Mouse (Mus musculus) limb, embryonic 14.5 days (tissue): ENCODE measurements around the gene Gm36210. TPM values are rescaled to one million over a fixed set of nuclear protein-coding genes. Genes with fewer than 3 reads are reported as not detected.

ENCODE experiments used
- ATAC-seq: fragments of 200-750 bp; cut with Nextera tagmentation; 2 replicates; pipeline ENCODE4 v1.8.0; 2017; ENCODE audit warnings: low read depth, moderate number of reproducible peaks, moderate TSS enrichment; ENCODE audit not compliant: low FRiP score
- DNase-seq: peaks from one replicate; pipeline ENCODE4 v3.0.0-alpha.2; 2015; ENCODE audit warnings: low spot score
- H3K27ac ChIP-seq: fragments of 300-500 bp; sonication (generic); replicated peaks from 2 replicates; pipeline ENCODE4 v1.5.1; 2014; ENCODE audit warnings: low read depth, mild to moderate bottlenecking, low read length, moderate library complexity, mixed read lengths
- H3K27me3 ChIP-seq: fragments of 300-500 bp; sonication (generic); 2 replicates; pipeline ENCODE4 v1.6.1; 2014; ENCODE audit warnings: low read length, mixed read lengths; ENCODE audit not compliant: control insufficient read depth, insufficient read depth
- H3K36me3 ChIP-seq: fragments of 300-500 bp; sonication (generic); 2 replicates; pipeline ENCODE4 v1.6.1; 2014; ENCODE audit warnings: mild to moderate bottlenecking, low read length, moderate library complexity, mixed read lengths; ENCODE audit not compliant: control insufficient read depth, insufficient read depth
- H3K4me1 ChIP-seq: fragments of 300-500 bp; sonication (generic); 2 replicates; pipeline ENCODE4 v1.6.1; 2014; ENCODE audit warnings: antibody characterized with exemption, low read length, mixed read lengths; ENCODE audit not compliant: control insufficient read depth, insufficient read depth
- H3K4me2 ChIP-seq: fragments of 300-500 bp; sonication (generic); replicated peaks from 2 replicates; pipeline ENCODE4 v1.6.1; 2014; ENCODE audit warnings: low read depth, mild to moderate bottlenecking, low read length, moderate library complexity; ENCODE audit not compliant: severe bottlenecking
- H3K4me3 ChIP-seq: fragments of 300-500 bp; sonication (generic); replicated peaks from 2 replicates; pipeline ENCODE4 v1.5.1; 2014; ENCODE audit warnings: low read length
- H3K9ac ChIP-seq: fragments of 300-500 bp; sonication (generic); 2 replicates; pipeline ENCODE4 v1.6.1; 2014; ENCODE audit warnings: mild to moderate bottlenecking, low read depth, low read length, moderate library complexity; ENCODE audit not compliant: severe bottlenecking
- H3K9me3 ChIP-seq: fragments of 300-500 bp; sonication (generic); 2 replicates; pipeline ENCODE4 v1.6.1; 2016; ENCODE audit warnings: low read length; ENCODE audit not compliant: control insufficient read depth
- POLR2A ChIP-seq: fragments of 200-500 bp; IDR thresholded peaks from 2 replicates; pipeline ENCODE4 v1.8.0; 2012; ENCODE audit warnings: inconsistent platforms, mild to moderate bottlenecking, moderate library complexity, borderline replicate concordance; ENCODE audit not compliant: insufficient read depth, insufficient read length; ENCODE audit errors: extremely low read depth
- WGBS: fragments of 180-500 bp; shearing (Covaris S2); extraction: QIAGEN DNeasy Blood & Tissue Kit; methylation state at CpG from one replicate; pipeline ENCODE4 v1.1.7; 2014; 5-methylcytosine and 5-hydroxymethylcytosine counted together
- polyA plus RNA-seq, 2 experiments: library from polyadenylated mRNA; depleted of rRNA in 1 of 2; stranded (reverse) in 1 of 2; unstranded in 1 of 2; fragments of >200 nt; fragmentation: Nextera tagmentation in 1 of 2; extraction: Ambion mirVana in 1 of 2; gene quantifications; 2 replicates each; pipeline versions ENCODE4 v1.2.1 to v1.2.3; 2012 to 2014

The Gm36210 gene
- polyA plus RNA-seq, 2 experiments: 0.15 TPM; not detected in 1

DNA sequence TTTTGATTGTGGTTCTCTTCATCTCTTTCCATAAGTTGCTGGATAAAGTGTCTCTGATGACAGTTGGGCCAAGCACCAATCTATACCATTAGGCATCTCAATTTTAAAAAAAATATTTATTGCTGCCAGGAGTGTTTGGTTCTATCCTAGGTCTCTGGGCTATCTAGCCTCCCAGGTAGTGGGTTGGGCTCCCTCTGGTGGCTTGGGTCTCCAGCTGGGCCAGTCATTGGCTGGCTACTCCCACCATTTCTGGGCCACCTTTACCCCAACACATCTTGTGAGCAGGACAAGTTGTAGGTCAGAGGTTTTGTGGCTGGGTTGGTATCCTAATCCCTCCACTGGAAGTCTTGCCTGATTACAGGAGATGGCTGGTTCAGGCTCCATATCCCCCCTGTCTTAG is 28.1 kb downstream of the Gm36210 start:
- Histone ChIP-seq H3K9me3 (no peaks in the 10 kb centered on the region), H3K4me2 (peak overlapping the region; percentile 83; the same call in 1 of the 2 replicates), H3K9ac (no peak overlapping the region), H3K4me3 (no peak overlapping the region), H3K27ac (no peak overlapping the region), H3K27me3 (no peaks in the 10 kb centered on the region), H3K4me1 (peaks cover 5% of the 10 kb centered on the region; the same call in 1 of the 2 replicates), H3K36me3 (no peaks in the 10 kb centered on the region)
- no peak for TF ChIP-seq POLR2A
- DNase-seq (no peak), ATAC-seq (no peak)

DNA sequence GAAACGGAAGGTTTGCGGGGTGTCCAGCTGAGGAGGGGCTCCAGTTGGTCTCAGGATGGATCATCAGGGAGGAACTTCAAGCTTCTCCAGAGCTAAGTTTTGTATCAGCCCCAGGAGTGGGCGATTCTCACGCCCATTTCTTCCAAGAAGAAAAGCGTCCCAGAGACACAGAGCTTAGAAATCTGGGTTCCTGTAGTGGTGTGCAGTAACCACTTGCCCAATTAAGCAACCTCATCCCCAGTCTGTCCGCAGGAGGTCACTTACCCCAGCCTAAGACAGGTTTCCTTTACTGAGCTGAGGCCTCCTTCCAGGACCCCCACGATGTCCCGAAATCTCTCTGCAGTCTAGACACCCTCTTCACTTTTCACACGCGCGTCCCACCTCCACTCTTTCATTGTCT is 29.1 kb downstream of the Gm36210 start:
- no peaks in the 10 kb centered on the region for H3K27me3 ChIP-seq
- peak overlapping the region; percentile 83 for H3K4me2 ChIP-seq
- H3K9ac ChIP-seq: peak overlapping the region; percentile 60
- H3K9me3 ChIP-seq: no peaks in the 10 kb centered on the region
- WGBS: 4% methylated on average over 10 of the region's 11 CpGs
- peaks cover 5% of the 10 kb centered on the region; the same call in 1 of the 2 replicates for H3K4me1 ChIP-seq
- peak overlapping the region; percentile 58 for H3K4me3 ChIP-seq
- H3K27ac ChIP-seq: no peak overlapping the region
- no peak for DNase-seq
- no peak for TF ChIP-seq POLR2A
- H3K36me3 ChIP-seq: no peaks in the 10 kb centered on the region
- ATAC-seq: no peak; the same call in 1 of the 2 replicates

DNA sequence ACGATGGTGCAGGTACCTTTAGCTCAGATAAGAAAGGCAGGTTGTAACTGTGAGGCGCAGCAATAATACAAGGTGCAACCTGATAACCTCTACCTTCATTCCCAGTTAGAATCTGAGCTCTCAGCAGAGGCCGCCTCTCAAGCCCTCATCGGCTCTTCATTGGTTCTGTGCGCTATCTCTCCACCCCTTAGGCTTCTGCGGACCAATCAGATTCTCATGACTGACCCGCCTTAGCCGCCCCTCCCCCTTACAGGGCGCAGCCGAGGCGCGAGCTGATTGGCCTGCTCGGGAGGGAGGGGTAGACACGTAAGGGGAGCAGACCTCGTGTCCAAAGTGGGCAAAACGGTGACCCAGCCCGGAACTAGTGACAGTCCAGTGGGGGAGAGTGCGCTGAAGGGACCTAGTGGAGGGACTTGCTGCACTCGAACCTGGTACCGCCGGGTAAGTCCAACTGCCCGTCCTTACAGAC is 29.5 kb downstream of the Gm36210 start, which contains the start of gene Isoc2a:
Gene Isoc2a, plus strand, starts transcription at position 401 of the 469 bp plus-strand sequence.
- DNase-seq: peak; percentile 93
- no peaks in the 10 kb centered on the region for H3K36me3 ChIP-seq
- peak; percentile 100 for ATAC-seq
- H3K9me3 ChIP-seq: no peaks in the 10 kb centered on the region
- H3K9ac ChIP-seq: peak within 1 kb of the TSS; percentile 60
- peak within 1 kb of the TSS; percentile 58 for H3K4me3 ChIP-seq
- under 1% methylated on average over 17 of the region's 22 CpGs for WGBS
- peak; percentile 46; the same call in 1 of the 2 replicates for TF ChIP-seq POLR2A
- H3K4me1 ChIP-seq: peaks cover 5% of the 10 kb centered on the region; the same call in 1 of the 2 replicates
- H3K27me3 ChIP-seq: no peaks in the 10 kb centered on the region
- H3K4me2 ChIP-seq: peak within 1 kb of the TSS; percentile 83
- no peak within 1 kb of the TSS for H3K27ac ChIP-seq

DNA sequence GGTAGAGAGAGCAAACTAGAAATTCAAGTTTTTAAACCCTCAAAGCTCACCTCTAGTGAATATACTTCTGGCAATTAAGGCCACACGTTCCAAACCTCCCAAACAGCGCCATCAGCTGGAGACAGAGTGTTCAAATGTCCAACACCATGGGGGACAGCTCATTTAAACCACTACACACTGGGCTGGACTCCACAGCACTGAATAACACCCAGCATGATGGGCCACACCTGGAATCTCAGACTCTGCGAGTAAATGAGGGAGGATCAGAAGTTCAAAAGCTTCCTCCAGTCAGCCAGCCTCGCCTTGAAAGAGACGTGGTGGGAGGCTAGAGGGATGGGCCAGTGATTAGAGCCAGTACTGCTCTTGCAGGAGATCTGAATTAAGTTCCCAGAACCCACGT is 36.2 kb downstream of the Gm36210 start, which contains the start of gene Isoc2b:
Gene Isoc2b, minus strand, starts transcription at position 126 of the 400 bp plus-strand sequence.
- no peak for DNase-seq
- 51% methylated on average over 6 of the region's 6 CpGs for WGBS

DNA sequence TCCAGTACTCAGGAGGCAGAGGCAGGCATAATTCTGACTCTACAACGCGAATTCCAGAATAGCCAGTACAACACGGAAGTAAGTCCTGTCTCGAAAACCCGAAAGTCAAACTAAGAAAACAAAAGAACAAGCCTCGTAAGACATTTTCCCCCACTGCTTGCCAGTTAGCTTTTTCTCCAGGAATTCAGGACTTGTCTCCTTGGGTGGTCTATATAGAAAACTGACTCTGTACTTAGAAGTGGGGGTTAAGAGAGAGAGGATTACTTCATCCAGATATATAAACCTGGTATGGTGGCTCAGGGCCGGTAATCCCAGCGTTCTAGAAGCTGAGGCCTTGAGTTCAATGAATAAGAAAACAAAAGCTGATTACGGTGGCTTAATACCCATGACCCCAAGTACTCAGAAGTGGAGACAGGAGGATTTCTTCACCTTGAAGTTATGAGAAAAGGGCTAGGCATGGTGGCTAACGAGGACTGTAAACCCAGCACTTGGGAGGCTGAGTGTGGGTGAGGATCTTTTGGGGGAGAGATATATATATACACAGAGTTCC is 39.6 kb downstream of the Gm36210 start:
- 46% methylated on average over 10 of the region's 10 CpGs for WGBS
- Histone ChIP-seq H3K9me3 (no peaks in the 10 kb centered on the region), H3K36me3 (no peaks in the 10 kb centered on the region), H3K27ac (peak overlapping the region; percentile 68), H3K27me3 (no peaks in the 10 kb centered on the region), H3K4me2 (peak overlapping the region; percentile 59), H3K4me3 (peak overlapping the region; percentile 53), H3K9ac (peak overlapping the region; percentile 60), H3K4me1 (no peaks in the 10 kb centered on the region)
- TF ChIP-seq POLR2A: no peak
- no peak for DNase-seq
- no peak; the same call in 1 of the 2 replicates for ATAC-seq

More for the DNA sequence above, 36.2 kb downstream of the Gm36210 start, which contains the start of gene Isoc2b:
- TF ChIP-seq POLR2A: no peak
- ATAC-seq: no peak
- no peaks in the 10 kb centered on the region for H3K4me1 ChIP-seq
- H3K27me3 ChIP-seq: no peaks in the 10 kb centered on the region
- no peaks in the 10 kb centered on the region for H3K36me3 ChIP-seq
- H3K4me2 ChIP-seq: no peak within 1 kb of the TSS
- H3K9me3 ChIP-seq: no peaks in the 10 kb centered on the region
- H3K9ac ChIP-seq: no peak within 1 kb of the TSS
- no peak within 1 kb of the TSS for H3K4me3 ChIP-seq
- no peak within 1 kb of the TSS for H3K27ac ChIP-seq
